Mouse (Mus musculus): ENCODE results near the gene Mrtfb.

Mrtfb gene

DNA sequence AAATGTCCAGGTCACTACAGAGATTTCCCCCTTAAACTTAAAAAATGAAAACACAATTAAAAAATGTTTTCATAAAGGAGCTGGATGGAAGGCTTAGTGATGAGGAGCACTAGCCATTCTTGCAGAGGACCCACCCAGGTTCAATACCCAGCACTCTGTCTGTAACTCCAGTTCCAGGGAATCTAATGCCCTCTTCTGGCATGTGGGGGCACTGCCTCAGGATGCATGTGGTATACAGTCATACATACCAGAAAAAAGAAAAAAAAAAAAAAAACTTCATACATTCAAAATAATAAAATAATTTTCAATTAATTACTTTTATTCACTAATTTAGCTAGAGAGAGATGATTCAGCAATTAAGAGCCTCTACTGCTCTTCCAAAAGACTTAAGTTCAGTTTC, 95.0 kb downstream of the Mrtfb start:
- no peak for DNase-seq (ENCODE audit: low spot score)

DNA sequence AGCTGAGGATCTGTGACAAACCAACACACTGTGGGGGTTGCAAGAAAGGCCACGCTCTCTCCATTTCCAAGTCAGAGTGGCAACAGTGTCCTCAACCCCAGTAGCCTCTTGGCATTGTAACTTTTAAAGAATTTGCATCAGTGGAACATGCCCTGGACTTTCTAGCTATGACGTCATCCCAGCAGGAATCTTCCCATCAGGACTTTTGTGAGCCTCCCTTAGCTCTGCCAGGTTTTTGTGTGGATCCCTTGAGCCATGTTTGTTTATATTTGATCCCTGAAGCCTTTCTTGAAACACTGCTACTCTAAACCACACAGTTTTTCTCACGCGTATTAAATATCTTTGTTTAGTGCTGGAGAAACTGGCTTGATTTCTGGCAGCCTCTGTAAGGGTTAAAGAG, 97.6 kb downstream of the Mrtfb start:
- no peak for DNase-seq (ENCODE audit: low spot score)

DNA sequence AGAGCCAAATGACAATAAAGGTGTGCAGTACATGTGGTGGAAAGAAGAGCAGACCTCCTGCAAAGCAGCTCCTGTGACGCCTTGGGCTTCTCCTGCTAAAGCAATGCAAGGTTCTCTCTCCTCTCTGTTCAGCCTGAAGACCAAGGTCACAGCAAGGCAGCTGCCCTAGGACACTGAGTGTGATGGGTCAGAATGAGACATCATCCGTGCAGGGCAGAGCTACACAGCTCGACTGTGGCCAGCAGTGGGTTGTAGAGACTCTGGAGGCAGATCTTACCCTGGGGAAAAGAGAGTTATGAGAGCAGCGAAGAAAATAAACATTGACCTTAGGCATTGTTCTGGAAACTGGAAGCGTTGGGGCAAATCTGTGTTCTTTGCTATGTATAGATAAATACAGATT, 98.2 kb downstream of the Mrtfb start:
- no peak for DNase-seq (ENCODE audit: low spot score)

DNA sequence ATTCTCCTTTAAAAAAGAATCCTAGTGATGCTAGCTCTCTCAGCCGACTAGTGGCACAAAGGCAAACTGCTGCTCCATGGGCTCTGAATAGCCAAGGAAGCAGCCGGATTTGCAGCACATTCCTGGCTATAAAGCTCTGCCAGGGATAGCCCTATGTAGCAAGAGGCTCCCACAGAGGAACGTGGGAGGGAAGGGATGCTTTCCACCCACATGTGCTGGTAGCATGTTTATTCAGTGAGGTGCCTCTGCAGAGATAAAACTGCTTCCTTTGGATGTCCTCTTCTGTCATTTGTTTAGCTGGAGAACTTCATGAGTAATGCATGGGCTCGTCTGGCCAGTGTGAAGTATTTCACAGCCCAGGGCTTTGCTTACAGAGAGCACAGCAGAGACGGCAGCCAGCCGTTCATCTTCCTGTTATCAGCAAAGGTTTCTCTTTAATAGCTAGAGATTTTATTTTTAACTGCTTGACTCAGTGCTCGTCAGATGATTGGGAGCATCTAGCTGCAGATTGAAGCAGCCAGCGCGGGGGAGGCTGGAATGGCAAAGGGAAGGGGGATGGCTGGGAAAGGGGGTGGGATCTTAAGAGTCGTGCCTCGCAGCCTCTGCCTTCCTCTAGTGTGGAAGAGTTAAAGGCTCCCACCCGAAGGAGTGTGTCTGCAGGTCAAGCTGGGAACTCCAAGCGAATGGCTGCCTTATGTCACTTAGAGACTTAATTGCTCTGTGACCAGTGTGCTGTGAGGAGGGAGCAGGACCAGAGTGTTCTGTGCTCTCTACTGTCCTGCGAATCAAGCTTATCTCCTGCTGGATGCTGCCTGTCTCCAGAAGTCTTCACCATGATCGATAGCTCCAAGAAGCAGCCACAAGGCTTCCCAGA, 101.8 kb downstream of the Mrtfb start:
- peak; percentile 71 for DNase-seq (ENCODE audit: low spot score)

DNA sequence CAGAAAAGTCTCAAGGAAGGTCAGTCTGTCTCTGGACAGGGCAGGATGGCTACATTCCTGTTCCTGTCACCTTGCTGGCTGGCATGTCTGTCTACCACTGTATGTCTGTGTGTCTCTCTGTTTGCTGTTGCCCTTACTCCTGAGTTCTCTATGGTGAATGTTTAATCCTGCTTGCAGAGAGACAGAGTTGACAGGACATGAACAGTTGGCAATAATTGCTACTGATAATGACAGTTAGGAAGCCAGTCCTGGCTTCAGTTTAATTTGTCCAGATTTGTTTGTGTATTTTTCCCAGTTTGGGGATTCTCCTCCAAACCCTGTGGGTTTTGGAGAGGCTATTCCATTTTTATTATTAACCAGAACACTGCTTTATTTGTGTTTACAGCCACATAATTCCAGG, 102.5 kb downstream of the Mrtfb start:
- no peak for DNase-seq (ENCODE audit: low spot score)

DNA sequence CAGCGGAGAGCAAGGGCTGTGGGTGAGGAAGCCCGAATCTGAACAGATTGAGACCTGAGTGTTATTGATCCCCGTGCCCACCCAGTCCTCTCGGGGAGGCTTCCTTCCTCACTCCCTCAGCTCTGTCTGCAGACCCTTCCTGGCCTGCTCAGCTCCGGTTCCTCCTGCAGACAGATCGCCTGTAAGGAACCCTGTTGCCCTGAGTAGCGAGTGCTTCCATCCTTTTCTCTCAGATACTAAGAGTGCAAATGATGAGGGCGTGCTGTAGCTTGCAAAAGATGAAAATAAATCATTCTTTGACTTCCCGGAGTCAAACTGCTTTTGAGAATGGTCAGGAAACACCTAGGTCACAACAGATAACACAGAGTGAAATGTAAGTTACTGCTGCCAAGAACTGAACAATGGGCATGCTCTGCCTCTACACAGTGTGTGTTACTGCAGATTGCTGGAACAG, 103.2 kb downstream of the Mrtfb start:
- no peak for DNase-seq (ENCODE audit: low spot score)

DNA sequence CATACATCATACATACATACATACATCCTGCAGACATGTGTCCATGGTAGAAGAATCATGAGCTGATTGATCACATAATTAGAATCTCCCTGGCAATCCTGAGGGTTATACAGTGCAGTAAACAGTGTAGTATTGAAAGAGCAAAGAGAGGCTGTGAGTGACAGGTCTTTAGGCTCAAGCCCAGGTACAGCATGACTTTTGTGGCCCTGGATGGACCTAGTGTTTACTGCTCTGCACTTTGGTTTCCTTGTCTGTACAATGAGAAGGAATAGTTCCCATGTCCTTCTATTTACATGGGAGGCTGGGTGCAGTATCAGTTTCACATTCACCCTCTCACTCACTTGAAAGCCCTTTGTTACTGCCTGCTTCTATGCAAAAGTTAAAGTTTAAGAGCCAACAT, 103.9 kb downstream of the Mrtfb start:
- no peak for DNase-seq (ENCODE audit: low spot score)

DNA sequence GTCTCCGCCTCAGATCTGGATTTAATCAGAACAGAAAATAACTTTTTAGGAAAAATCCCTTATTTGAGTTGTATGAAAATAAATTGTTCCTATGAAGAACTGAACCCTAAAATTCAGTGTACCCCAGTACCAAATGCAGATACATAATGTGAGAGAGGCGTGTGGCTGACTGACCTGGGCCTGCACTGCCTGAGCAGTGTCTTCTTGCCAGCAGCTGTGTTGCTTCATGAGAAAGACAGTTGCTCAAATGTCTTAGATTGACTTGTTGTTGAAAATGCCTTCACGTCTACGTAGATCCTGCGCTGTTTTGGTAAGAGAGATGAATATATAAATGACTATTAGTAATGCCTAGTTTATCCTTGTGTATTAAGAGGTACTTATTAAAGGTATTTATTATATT, 104.6 kb downstream of the Mrtfb start:
- no peak for DNase-seq (ENCODE audit: low spot score)

DNA sequence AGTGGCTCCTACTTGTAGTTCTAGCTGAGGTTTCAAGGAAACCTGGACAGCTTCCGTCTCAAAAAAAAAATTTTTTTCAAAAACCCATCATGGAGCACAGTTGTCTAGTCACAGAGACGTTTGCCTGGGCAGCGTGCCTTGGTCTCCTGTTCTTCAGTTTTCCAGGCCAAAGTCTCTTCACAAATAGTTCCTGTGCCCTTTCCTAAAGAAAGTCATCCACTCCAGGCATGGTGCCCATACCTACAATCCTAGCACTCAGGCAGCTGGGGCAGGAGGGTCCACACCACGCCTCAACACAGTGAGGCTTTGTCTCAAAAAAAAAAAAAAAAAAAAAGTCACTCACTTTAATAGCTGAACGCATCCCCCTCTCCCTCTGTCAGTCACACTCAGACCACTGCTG, 106.9 kb downstream of the Mrtfb start:
- DNase-seq (ENCODE audit: low spot score), result no peak

DNA sequence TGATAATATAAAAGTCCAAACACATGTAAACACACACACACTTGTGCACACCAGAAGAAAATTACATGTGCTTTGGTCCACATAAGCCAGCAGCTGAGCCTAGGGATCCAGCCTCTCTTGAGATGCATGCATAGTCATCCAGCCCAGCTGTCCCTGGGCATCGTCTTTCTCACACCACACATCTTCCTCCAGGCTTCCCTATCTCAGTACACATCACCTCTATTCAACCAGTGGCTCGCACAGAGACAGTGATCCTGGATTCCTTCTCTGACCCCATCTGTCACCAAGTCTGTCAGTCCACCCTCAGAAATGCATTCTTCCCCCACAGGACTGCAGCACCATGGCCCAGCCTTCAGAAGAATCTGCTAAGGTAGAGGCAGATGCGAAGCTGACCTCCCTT, 107.9 kb downstream of the Mrtfb start:
- no peak for DNase-seq (ENCODE audit: low spot score)

DNA sequence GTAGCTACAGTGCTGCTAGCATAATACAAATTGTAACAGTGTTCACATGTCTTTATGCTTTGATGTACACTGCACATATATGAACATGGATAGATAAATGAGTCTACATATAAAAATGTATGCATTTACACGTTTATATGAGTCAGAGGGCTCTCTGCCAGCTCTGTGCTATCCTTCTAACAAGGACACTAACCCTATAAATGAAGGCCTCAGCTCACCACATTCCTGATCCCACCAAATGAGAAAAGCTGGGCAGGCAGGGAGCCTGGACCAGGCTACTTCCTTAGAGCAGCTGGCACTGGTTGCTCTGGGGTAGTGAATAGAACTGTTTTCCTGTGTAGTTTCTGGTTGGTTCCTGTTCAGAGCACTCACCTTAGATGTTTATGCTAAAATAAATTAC, 110.0 kb downstream of the Mrtfb start:
- DNase-seq (ENCODE audit: low spot score), result no peak

DNA sequence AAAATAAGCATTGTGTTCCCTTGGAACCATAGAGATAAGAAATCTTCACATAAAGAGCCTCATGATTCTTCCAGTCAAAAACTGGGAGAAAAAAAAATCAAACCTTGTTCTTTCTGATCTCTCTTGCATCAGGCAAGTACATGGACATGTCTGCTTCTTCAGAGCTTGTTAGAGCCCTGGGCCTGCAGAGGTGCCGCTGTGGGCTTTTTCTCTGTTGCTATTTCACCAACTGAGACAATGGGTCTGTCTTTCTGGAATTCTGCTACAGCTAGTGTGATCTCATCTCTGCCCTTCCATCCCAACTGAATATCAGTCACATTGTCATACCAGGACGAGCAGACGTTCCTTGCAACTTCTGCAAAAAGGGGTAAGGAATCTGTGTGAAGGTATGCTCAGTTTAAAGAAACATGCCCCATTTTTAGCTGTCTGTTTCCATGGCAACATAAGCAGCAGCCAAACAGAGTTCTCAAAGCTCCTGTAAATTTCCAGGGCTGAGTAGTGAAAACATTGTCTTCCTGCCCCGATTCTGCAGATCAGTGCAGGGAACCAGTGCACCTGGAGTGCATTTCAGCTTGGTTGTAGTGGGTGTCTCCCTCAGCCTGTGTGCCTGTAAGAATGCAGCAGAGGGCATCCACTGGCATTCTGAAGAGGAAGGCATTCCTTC, 110.7 kb downstream of the Mrtfb start:
- peak; percentile 21 for DNase-seq (ENCODE audit: low spot score)

DNA sequence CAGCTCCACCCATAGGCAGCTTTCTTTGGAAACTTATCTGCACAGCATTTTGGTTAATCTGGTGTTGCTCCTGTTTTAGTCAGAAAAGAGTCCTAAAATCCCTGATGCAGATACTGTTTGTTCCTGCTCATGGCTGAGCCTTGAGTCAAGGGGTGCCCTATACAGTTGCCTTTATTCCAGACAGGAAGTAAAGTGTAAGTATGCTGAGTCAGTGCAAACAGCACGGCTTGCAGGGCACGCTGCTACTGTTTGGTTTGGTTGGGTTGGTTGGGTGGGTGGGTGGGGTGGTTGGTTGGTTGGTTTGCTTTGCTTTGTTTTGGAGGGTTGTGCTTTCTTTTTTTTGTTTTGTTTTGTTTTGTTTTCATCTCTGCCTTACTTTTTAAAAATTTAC, 111.2 kb downstream of the Mrtfb start:
- DNase-seq (ENCODE audit: low spot score), result no peak

DNA sequence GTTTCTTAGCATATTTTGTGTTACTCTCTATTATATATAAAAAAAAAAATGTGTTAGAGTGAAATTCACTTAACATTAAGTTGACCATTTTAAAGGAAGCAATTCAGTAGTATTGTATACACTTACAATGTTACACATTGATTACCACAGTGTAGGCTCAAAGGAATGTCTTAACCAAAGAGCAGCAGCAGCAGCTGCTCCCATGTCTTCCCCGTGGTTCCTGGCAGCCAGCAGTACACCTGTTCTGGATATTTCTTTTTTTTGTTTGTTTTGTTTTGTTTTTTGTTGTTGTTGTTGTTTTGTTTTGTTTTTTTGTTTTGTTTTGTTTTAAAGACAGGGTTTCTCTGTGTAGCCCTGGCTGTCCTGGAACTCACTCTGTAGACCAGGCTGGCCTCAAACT, 112.4 kb downstream of the Mrtfb start:
- DNase-seq (ENCODE audit: low spot score), result no peak

DNA sequence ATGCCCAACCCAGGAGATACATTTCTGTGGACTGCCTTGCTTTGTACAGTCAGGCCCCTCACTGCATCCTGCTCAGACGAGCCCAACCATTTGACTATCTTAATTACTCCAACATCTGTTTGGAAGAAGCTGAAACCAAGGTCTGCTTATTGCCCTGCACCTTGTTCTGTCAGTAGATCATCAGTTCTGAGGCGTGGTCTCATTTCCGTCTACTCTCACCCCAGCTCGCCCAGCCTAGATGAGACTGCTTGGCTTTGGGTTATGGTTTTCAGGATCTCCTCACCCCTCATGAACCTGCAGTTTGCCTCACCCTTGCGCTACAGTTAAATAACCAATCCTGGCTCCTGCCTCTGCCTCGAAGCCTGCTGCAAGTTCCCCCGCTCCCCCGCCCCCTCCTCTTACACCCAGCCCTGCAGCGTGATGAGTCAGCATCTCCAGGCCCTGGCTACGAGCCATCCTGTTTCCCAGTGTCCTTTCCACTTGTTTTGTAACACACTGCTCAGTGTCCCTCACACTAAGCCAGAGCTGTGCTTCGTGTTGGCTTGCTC, 115.5 kb downstream of the Mrtfb start:
- DNase-seq (ENCODE audit: low spot score), result peak; percentile 63

DNA sequence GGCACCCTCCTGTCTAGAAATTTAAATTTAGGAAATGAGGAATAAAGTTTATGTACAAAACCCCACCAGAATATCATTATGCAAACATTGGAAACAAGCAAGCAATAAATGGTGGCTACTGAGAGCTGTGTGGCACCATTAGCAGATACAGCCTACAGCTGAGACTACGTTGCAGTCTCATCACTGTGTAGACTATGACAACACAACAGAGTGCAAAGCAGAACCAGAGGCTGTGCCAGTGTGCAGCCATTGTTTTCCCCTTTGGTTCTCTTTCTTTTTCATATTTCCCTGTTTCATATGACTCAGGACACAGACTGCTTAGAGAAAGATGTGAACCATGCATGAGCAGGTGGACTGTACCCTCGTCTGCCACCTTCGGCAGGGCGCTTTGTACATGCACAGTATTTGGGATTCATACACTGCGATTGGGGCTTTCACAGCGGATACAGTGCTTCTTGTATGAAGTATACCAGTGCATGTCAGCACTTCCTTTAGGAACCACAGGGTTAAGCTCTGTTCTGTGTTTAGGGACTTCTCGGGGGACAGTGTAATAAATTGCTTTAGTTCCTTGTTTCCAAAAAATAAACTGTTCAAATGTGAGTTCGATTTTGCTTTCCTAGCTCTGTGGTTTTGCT, 116.7 kb downstream of the Mrtfb start:
- DNase-seq (ENCODE audit: low spot score), result no peak

DNA sequence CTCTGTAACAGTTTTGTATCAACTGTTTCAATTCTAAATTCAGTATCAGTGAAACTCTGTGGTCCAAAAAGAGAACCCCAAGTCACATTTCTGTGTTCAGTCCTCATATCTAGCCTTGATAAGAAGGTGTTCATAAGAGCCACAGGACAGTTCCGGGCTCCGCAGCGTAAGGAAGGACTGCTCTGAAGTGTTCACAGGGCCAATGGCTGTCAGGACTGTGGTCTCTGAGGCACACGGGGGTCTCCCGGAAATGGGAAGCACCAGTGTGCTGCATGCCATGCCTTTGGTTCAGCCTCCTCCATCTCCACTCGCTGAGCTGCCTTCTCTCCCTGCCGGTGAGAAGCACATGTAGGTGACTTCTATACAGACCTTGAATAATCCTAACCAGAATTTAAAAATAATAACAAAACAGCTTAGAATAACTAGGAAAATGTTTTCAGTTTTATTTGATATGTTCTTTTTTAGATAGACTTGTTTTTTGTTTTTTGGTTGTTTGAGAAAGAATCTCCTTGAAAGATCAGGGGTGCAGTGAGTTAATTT, 120.7 kb downstream of the Mrtfb start:
- no peak for DNase-seq (ENCODE audit: low spot score)

DNA sequence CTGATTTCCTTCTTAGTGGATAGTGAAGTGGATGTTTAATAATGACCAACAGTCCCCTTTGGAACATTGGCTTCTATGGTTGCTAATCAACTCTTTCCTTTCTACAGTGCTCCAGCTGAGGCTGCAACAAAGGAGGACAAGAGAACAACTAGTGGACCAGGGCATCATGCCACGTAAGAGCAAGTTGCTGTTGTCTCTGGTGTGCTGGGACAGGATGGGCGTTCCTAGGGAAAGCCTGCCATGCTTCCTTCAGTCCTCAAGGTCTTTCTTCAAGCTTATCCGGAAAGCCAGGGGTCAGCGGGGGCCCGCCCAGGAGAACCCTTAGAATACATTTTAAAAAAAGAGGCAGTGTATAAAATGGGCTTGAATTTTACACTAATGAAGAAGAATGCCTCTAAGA, 121.9 kb downstream of the Mrtfb start:
- no peak for DNase-seq (ENCODE audit: low spot score)

DNA sequence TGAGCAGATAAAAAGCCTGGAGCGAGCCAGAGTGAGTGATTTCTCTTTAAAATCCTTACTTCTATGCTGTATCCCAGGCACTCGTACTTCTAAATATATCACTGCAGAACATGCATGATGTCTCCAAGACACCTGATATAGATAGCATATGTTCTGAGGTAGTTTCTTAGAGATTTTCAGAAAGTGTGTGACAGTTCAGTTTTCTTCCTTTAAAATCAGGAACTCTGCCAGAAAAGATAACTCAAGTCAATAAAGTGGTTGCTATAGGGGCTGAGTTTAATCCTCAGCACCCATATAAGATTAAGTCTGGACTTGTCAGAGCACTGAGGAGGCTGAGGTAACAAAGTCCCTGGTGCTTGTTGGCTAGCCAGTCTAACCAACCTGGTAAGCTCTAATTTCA, 123.6 kb downstream of the Mrtfb start:
- DNase-seq (ENCODE audit: low spot score), result no peak

DNA sequence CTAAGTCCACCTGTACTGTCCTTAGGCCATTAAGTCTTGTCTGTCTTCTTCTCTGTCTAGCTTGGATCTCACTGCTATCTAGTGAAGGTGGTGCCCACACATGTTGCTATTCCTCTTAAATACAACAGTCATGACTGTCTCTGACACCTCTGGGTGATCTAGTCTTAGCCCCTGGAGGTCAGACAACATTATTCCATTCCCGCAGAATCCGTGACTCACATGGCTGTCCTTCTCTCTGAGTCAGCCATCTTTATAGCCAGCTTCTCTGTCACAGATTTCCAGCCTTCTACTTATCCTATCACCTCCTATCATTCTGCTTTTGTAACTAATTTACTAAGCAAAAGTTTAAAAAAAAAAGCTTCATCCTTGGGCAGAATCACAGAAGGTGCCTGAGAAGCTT, 125.5 kb downstream of the Mrtfb start:
- no peak for DNase-seq (ENCODE audit: low spot score)

DNA sequence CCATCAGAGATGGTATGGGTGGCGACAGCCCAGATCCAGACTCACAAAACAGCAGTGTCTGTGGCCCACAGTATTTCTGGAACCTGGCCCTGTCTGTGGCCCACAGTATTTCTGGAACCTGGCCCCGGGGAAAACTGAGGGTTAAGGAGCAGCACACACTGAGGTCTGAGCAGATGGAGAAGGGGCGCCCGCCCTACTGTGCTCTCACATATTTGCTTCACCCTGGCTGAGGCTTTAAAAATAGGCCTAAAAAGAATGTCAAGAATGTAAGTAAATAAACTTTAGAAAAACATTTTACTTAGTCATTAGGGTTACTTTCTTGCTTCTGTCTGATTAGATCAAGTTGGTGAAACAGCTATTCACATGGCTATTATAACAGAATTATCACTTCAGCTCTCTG, 131.0 kb downstream of the Mrtfb start:
- DNase-seq (ENCODE audit: low spot score), result no peak

DNA sequence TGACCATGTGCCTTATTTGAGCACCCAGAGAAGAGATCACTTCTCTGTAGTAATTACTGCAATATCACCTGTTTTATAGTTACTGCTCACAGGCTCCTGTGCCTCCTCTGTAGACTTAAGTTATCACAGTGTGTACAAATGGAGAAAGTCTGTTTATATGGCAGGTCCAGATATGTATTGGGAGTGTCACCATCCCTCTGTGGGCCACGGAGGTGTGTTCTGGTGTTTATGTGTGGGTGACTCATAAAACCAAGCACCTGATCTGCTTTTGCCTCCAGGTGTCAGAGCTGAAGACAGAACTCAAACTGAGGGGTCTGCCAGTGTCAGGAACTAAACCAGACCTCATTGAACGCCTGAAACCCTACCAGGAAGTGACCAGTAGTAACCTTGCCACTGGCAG, 144.1 kb downstream of the Mrtfb start:
- no peak for DNase-seq (ENCODE audit: low spot score)

DNA sequence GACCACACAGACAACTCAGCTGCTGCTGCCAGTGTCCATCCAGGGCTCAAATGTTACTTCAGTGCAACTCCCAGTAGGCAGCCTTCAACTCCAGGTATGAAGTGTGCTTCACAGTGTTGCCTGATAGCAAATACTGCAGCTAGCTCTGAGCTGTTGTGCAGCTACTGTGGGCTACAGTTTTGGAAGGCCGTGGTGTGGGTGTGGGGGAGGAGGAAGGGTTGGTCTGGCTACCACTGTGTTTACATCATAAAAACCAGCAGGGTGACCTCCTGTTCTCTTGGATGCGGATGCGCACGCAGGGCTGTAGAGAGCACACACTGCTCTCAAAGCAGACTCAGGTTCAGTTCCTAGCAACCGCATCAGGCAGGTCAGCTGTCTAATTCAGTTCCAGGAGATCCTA, 145.3 kb downstream of the Mrtfb start:
- no peak for DNase-seq (ENCODE audit: low spot score)

Measured in layer of hippocampus, adult 9-10 months (tissue).